Mouse (Mus musculus) hindbrain, embryonic 11.5 days (tissue): Measurements from ENCODE around the gene Olfr1375. TPM values are rescaled to one million over a fixed set of nuclear protein-coding genes. Genes with fewer than 3 reads are reported as not detected.
A peak's percentile ranks its signal among the peaks of the same experiment; 100 is the strongest.
"Not testable (repeated sequence)": the region's sequence is repeated elsewhere in the genome, so short reads cannot be mapped to it uniquely, and the experiment has no call there.

ENCODE experiments used
- ATAC-seq: fragments of 200-750 bp; cut with Nextera tagmentation; 2 replicates; pipeline ENCODE4 v1.8.0; 2017; ENCODE audit warnings: mild to moderate bottlenecking, moderate TSS enrichment, moderate library complexity; ENCODE audit not compliant: low FRiP score
- DNase-seq: peaks from one replicate; pipeline ENCODE4 v3.0.0-alpha.2; 2015; ENCODE audit warnings: low spot score
- H3K27ac ChIP-seq: fragments of 300-500 bp; sonication (generic); 2 replicates; pipeline ENCODE4 v1.5.1; 2014; ENCODE audit warnings: mild to moderate bottlenecking, low read depth, low read length
- H3K27me3 ChIP-seq: fragments of 300-500 bp; sonication (generic); 2 replicates; pipeline ENCODE4 v1.6.1; 2014; ENCODE audit warnings: mild to moderate bottlenecking, low read length, moderate library complexity, mixed read lengths; ENCODE audit not compliant: control insufficient read depth, insufficient read depth
- H3K36me3 ChIP-seq: fragments of 300-500 bp; sonication (generic); 2 replicates; pipeline ENCODE4 v1.6.1; 2014; ENCODE audit warnings: mild to moderate bottlenecking, low read length, moderate library complexity, mixed read lengths; ENCODE audit not compliant: control insufficient read depth, insufficient read depth
- H3K4me1 ChIP-seq: fragments of 300-500 bp; sonication (generic); replicated peaks from 2 replicates; pipeline ENCODE4 v1.6.1; 2014; ENCODE audit warnings: low read length, mixed read lengths; ENCODE audit not compliant: control insufficient read depth, insufficient read depth
- H3K4me2 ChIP-seq: fragments of 300-500 bp; sonication (generic); replicated peaks from 2 replicates; pipeline ENCODE4 v1.6.1; 2014; ENCODE audit warnings: mild to moderate bottlenecking, low read depth, low read length
- H3K4me3 ChIP-seq: fragments of 300-500 bp; sonication (generic); 2 replicates; pipeline ENCODE4 v1.5.1; 2014; ENCODE audit warnings: low read depth, low read length
- H3K9ac ChIP-seq: fragments of 300-500 bp; sonication (generic); 2 replicates; pipeline ENCODE4 v1.6.1; 2014; ENCODE audit warnings: low read depth, low read length
- H3K9me3 ChIP-seq: fragments of 300-500 bp; sonication (generic); 2 replicates; pipeline ENCODE4 v1.6.1; 2016; ENCODE audit warnings: low read length; ENCODE audit not compliant: control insufficient read depth
- WGBS: fragments of 180-500 bp; shearing (Covaris S2); extraction: QIAGEN DNeasy Blood & Tissue Kit; methylation state at CpG from one replicate; pipeline ENCODE4 v1.1.7; 2014; 5-methylcytosine and 5-hydroxymethylcytosine counted together
- polyA plus RNA-seq: library from polyadenylated mRNA; unstranded; fragments of >200 nt; fragmentation: Nextera tagmentation; extraction: Ambion mirVana; gene quantifications from 2 replicates; pipeline ENCODE4 v1.2.1, GENCODE M21; 2014

Gene Olfr1375
- polyA plus RNA-seq, result not detected in 2 replicates

DNA sequence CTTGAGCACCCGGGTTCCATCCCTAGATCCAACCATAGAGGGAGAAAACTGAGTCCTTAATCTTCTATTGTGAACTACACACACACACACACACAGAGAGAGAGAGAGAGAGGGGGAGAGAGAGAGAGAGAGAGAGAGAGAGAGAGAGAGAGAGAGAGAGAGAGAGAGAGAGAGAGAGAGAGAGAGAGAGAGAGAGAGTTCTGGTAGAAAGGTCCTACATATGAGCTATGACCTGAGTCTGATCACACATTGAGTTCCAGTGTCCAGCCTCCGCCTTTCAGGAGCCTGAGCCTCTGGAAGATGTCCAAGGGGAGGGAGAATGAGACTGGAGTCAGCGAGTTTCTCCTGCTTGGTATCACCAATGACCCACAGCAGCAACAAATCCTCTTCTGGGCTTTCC lies at the start of gene Olfr1375:
TSS of gene Olfr1375 (plus strand) at position 301 of the 400 bp plus-strand sequence.
- 80% methylated on average over 3 of the region's 3 CpGs for WGBS
- H3K4me3 ChIP-seq, ATAC-seq, H3K4me1 ChIP-seq, H3K4me2 ChIP-seq, H3K9me3 ChIP-seq, H3K27me3 ChIP-seq, H3K9ac ChIP-seq, H3K27ac ChIP-seq, DNase-seq, H3K36me3 ChIP-seq: not testable (repeated sequence)

- no peaks in the 10 kb centered on the region for H3K36me3 ChIP-seq
- DNase-seq (no peak), ATAC-seq (no peak)
- no peak within 1 kb of the TSS for H3K27ac ChIP-seq
- H3K4me1 ChIP-seq, result no peaks in the 10 kb centered on the region
- H3K4me3 ChIP-seq, result no peak within 1 kb of the TSS
- H3K27me3 ChIP-seq, result no peaks in the 10 kb centered on the region
- 80% methylated on average over 5 of the region's 5 CpGs for WGBS
- H3K9me3 ChIP-seq, result no peaks in the 10 kb centered on the region
- no peak within 1 kb of the TSS for H3K4me2 ChIP-seq
- H3K9ac ChIP-seq, result no peak within 1 kb of the TSS
Measured at GRCm38 (mm10) chr11:51003296-51003695, 44.6 kb upstream of the Olfr1375 start, which contains the start of gene Olfr51. TSS of gene Olfr51 (plus strand) at chr11:51003596.

DNA sequence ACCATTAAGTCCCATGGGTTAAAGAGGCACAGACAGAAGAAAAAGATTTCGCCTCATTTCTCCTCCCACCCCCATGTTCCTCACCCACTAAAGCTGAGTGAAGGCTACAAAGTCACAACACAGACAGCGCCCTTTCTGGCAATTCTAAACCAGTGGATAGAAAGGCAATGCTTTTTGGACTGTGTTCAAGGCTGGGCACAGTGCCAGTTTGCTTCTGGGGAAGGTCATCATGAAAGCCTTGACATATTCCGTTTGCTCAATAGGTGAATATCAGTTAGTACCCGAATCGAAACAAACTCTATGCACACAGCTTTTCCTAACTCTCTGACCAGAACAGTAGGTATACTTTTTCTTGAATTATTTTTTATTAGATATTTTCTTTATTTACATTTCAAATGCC lies 36.1 kb upstream of the Olfr1375 start:
- no peaks in the 10 kb centered on the region for H3K4me1 ChIP-seq
- ATAC-seq (no peak), DNase-seq (no peak)
- H3K9me3 ChIP-seq, result no peaks in the 10 kb centered on the region
- no peak overlapping the region for H3K9ac ChIP-seq
- no peak overlapping the region for H3K4me3 ChIP-seq
- no peaks in the 10 kb centered on the region for H3K27me3 ChIP-seq
- no peaks in the 10 kb centered on the region for H3K36me3 ChIP-seq
- 89% methylated on average over 5 of the region's 5 CpGs for WGBS
- H3K4me2 ChIP-seq, result no peak overlapping the region
- no peak overlapping the region for H3K27ac ChIP-seq

DNA sequence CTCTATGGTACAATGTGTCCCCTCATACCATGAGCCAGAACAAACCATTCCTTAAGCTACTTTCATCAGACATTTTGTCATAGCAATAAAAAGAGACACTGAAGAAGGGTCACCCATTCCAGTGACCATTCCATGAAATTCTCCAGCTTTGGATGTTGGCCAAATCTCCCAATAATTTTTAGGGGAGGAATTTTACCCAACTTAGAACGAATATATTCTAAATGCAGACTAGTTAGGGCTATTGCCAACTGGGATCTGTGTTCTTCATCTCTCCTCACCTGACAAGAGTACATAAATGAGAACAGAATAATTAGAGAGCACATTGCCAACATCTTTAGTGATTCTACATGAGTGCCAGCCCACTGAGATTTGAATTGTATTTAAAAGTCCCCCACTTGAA lies 34.0 kb upstream of the Olfr1375 start, which contains the start of gene Olfr54:
TSS of gene Olfr54 (plus strand) at position 301 of the 400 bp plus-strand sequence.
- WGBS, result 87% methylated on average over 1 of the region's 1 CpGs
- H3K4me2 ChIP-seq, result no peak within 1 kb of the TSS
- DNase-seq (no peak), ATAC-seq (no peak)
- H3K27me3 ChIP-seq, result no peaks in the 10 kb centered on the region
- H3K4me1 ChIP-seq, result no peaks in the 10 kb centered on the region
- H3K36me3 ChIP-seq, result no peaks in the 10 kb centered on the region
- no peak within 1 kb of the TSS for H3K4me3 ChIP-seq
- no peak within 1 kb of the TSS for H3K27ac ChIP-seq
- H3K9ac ChIP-seq, result no peak within 1 kb of the TSS
- no peaks in the 10 kb centered on the region for H3K9me3 ChIP-seq

DNA sequence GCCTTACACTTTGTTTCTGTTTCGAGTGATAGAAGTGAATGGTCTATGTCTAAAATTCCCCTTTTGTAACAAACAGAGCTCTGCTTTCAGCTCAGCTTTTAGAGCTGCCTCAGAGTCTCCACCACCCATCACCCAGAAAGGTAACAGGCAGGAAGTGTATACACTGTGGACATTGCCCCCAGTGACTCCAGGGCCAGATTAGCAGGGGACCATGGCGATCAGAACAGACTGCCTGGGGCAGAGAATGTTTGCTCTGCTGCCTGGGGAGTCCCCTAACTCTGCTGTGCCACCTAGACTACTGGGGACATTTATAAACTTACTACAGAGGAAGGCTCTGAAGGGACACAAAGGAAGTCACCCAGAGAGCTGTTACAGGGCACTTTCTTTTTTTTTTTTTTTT lies 31.6 kb upstream of the Olfr1375 start:
- no peak for ATAC-seq
- Histone ChIP-seq H3K27me3 (no peaks in the 10 kb centered on the region), H3K9me3 (no peaks in the 10 kb centered on the region), H3K36me3 (no peaks in the 10 kb centered on the region), H3K4me3 (no peak overlapping the region), H3K27ac (no peak overlapping the region), H3K4me2 (no peak overlapping the region), H3K4me1 (no peaks in the 10 kb centered on the region), H3K9ac (no peak overlapping the region)
- 49% methylated on average over 2 of the region's 2 CpGs for WGBS
- DNase-seq, result no peak

- H3K4me2 ChIP-seq, H3K9ac ChIP-seq, H3K4me1 ChIP-seq, ATAC-seq, H3K9me3 ChIP-seq, H3K27ac ChIP-seq, DNase-seq, H3K4me3 ChIP-seq, H3K36me3 ChIP-seq, H3K27me3 ChIP-seq: not testable (repeated sequence)
- WGBS, result 85% methylated on average over 11 of the region's 11 CpGs
Measured at GRCm38 (mm10) chr11:51026811-51027210, 21.1 kb upstream of the Olfr1375 start.

DNA sequence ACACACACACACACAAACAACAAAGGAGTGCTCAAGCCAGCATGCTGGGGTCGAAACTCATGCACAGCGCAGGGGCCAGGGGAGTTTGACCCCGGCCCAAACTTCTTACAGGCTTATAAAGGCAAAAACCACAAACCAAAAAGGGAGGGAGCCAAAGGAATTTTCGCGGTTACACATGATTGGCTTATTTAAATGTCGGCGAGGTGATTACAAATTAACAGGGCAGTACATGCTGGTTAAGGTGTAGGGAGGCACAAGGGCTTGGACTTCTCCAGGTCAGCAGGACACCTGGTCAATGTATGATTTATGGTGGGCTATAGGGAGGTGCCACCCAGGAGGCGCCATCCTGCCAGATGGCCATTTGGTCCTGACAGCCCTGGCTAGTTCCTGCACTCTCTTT lies 18.5 kb upstream of the Olfr1375 start:
- H3K9ac ChIP-seq, DNase-seq, H3K4me2 ChIP-seq, H3K4me1 ChIP-seq, ATAC-seq, H3K27ac ChIP-seq, H3K36me3 ChIP-seq, H3K9me3 ChIP-seq, H3K27me3 ChIP-seq, H3K4me3 ChIP-seq: not testable (repeated sequence)
- WGBS, result 80% methylated on average over 8 of the region's 8 CpGs

- H3K9me3 ChIP-seq, result no peaks in the 10 kb centered on the region
- H3K36me3 ChIP-seq, result no peaks in the 10 kb centered on the region
- H3K27me3 ChIP-seq, result no peaks in the 10 kb centered on the region
- no peak for DNase-seq
- no peak overlapping the region for H3K4me2 ChIP-seq
- ATAC-seq, result no peak
- no peak overlapping the region for H3K27ac ChIP-seq
- H3K4me3 ChIP-seq, result no peak overlapping the region
- H3K9ac ChIP-seq, result no peak overlapping the region
- 79% methylated on average over 2 of the region's 2 CpGs for WGBS
- no peaks in the 10 kb centered on the region for H3K4me1 ChIP-seq
Measured at GRCm38 (mm10) chr11:51030225-51030624, 17.7 kb upstream of the Olfr1375 start.

DNA sequence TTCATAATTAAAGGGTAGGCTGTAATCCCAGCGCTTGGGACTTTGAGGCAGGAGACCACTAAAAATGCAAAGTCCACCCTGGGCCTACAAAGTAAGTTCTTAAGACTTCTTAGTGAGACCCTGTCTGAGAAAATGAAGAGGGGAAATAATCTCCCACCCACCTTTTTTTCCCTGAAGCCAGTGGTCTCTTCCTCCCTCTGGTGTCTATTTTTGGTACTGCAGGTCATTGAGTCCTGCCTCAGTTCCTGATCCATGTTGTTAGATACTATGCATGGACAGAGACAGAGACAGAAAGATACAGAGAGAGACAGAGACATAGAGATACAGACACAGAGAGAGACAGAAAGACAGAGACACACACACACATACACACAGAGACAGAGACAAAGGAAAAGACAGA lies 15.1 kb upstream of the Olfr1375 start:
- Histone ChIP-seq H3K4me2 (no peak overlapping the region), H3K27me3 (no peaks in the 10 kb centered on the region), H3K9me3 (no peaks in the 10 kb centered on the region), H3K4me3 (no peak overlapping the region), H3K4me1 (no peaks in the 10 kb centered on the region), H3K27ac (no peak overlapping the region), H3K9ac (no peak overlapping the region), H3K36me3 (no peaks in the 10 kb centered on the region)
- DNase-seq (peak; percentile 80), ATAC-seq (no peak)
- WGBS, result 16% methylated on average over 1 of the region's 1 CpGs
